Mouse (Mus musculus) brain, embryonic 14.5 days (tissue): ENCODE data around the gene C5ar2.

ENCODE experiments used
- CTCF ChIP-seq: fragments of 200-500 bp; IDR thresholded peaks from 2 replicates; pipeline ENCODE4 v1.5.1; 2012; ENCODE audit warnings: inconsistent platforms, mild to moderate bottlenecking, moderate library complexity, borderline replicate concordance; ENCODE audit not compliant: insufficient read depth, insufficient read length; ENCODE audit errors: extremely low read depth
- POLR2A ChIP-seq: fragments of 200-500 bp; IDR thresholded peaks from 2 replicates; pipeline ENCODE4 v1.6.1; 2012; ENCODE audit warnings: mild to moderate bottlenecking, inconsistent platforms, borderline replicate concordance; ENCODE audit not compliant: poor library complexity, insufficient read depth, insufficient read length, severe bottlenecking; ENCODE audit errors: extremely low read depth

- TF ChIP-seq CTCF: no peak
- TF ChIP-seq POLR2A: 0 out of 2 replicates have a peak, but pooled peaks have one; percentile 36
Observed at GRCm38 (mm10) chr7:16273081-16273765, 29.3 kb upstream of the C5ar2 start, which contains the start of gene Inafm1.
